Mouse (Mus musculus) small intestine, adult 2 months (tissue): ENCODE results near the gene Plxdc1.

ENCODE experiments used
- CTCF ChIP-seq: fragments of 200-500 bp; IDR thresholded peaks from 2 replicates; pipeline ENCODE4 v1.5.1; 2012; ENCODE audit warnings: low read depth, mild to moderate bottlenecking, control low read depth, inconsistent platforms, low read length, moderate library complexity, mixed read lengths; ENCODE audit not compliant: insufficient replicate concordance, insufficient read length; ENCODE audit errors: extremely low read depth
- POLR2A ChIP-seq: fragments of 200-500 bp; IDR thresholded peaks from 2 replicates; pipeline ENCODE4 v1.6.1; 2012; ENCODE audit warnings: low read depth, mild to moderate bottlenecking, control low read depth, inconsistent platforms, low read length, moderate library complexity

- TF ChIP-seq POLR2A, result no peak
- no peak for TF ChIP-seq CTCF
Measured at GRCm38 (mm10) chr11:98034061-98034460, 47.8 kb upstream of the Plxdc1 start.
